Mouse (Mus musculus): ENCODE measurements around the gene Coa5. TPM values are rescaled to one million over a fixed set of nuclear protein-coding genes. Genes with fewer than 3 reads are reported as not detected.

Coa5 gene
- polyA plus RNA-seq, 1 experiment from 2014 or later = 46.6 TPM

Other genes starting within 250 kb of the Coa5 start
- not detected in 2 replicates for gene Cnga3, start 215.7 kb downstream of the Coa5 start, polyA plus RNA-seq (2016; fragmentation: Nextera tagmentation; extraction: Ambion mirVana)
- 16.2 and 18.6 TPM in 2 replicates for gene Inpp4a, start 130.2 kb downstream of the Coa5 start, polyA plus RNA-seq (2016; fragmentation: Nextera tagmentation; extraction: Ambion mirVana)
- 110 and 123 TPM in 2 replicates for gene Unc50, start within 50 bp of the Coa5 start, polyA plus RNA-seq (2016; fragmentation: Nextera tagmentation; extraction: Ambion mirVana)
- 3.7 and 4.7 TPM in 2 replicates for gene Mgat4a, start 110.9 kb upstream of the Coa5 start, polyA plus RNA-seq (2016; fragmentation: Nextera tagmentation; extraction: Ambion mirVana)